Mouse (Mus musculus) erythroblast, embryonic 14.5 days (primary cell): ENCODE results near the gene Prkg1.

Experiments used
- GATA1 ChIP-seq: IDR thresholded peaks from 2 replicates; pipeline ENCODE4 v1.6.1; 2012; ENCODE audit warnings: low read length, inconsistent platforms, mixed read lengths
- TAL1 ChIP-seq: IDR thresholded peaks from 3 replicates; pipeline ENCODE4 v1.6.1; 2012; ENCODE audit warnings: low read length, inconsistent platforms, mixed read lengths

DNA sequence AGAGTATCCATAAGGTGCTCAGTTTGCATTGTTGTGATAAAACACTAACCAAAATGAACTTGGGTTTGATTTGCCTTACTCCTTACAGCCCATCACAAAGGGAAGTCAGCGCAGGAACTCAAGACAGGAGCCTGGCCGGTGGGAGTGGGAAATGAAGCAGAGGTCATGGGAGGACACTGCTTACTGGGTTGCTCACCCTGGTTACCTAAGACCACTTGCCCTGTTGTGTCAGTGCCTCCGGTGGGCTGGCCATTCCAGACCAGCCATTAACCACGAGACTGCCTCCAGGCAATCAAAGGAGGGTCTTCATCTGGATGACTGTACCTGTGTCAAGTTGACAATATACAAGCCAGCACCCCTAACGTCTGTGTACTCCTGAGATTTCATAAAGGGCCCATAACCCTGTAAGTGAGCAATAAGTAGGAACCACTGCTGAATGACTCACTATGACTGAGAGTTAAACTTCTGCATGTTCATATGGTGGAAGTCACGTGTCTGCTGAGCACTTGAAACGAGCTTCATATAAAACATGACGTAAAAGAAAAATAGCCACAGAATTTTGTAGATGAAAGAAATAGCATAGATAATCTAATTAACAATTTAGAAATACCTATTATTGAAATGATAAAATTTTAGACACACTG is 587.4 kb downstream of the Prkg1 start:
- TF ChIP-seq GATA1 = no peak
- TF ChIP-seq TAL1 = no peak
